16 mouse cellular contexts compared by ENCODE assay signal in the genomic region with DNA sequence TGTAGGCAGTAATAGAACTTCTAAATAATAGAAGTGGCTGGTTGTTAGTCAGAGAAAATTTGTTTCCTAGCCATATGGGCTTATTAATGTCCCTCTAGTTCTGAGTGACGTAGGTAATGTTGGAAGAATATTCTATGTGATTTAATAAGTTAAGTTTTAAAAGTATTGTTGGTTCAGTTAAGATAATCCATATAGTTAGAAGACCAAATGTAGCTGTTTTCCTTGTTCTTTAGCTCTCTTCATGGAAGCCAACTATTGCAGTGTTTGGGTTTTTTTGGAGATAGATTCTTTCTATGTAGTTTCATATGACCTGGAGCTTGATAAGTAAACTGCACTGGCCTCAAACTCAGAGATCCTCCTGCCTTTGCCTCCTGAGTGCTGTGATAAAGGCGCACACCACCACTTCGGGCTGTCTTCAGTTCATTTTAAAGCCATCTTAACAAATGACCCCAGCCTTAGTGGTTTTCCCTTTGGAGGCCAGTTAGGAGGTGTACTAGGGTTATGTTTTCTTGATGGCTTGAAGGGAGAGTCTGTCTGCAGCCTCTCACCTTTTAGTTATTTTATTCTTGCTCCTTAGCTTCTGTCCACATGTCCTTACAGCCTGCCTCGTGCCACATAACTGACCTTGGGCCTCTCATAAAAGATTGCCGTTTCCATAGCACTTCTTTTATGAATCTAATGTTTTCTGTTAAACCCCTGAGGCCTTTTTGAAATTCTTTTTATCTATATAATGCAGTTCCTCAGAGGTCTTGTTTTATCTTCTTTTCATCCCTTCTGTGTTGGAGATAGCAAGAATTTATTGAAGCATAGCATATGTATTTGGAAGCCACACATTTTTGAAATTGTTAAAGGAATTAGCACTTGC. TPM values are rescaled to one million over a fixed set of nuclear protein-coding genes. Genes with fewer than 3 reads are reported as not detected.
DNase-seq lines count a peak whose midpoint lies in the region; ATAC-seq lines count a peak whose summit lies in the region.
"Had no signal": no experiment of that assay in that cellular context is flagged by ENCODE, and none has a peak within 500 bp of the region (broad histone marks: within the 10 kb centered on the region; RNA-seq: fewer than 3 reads in every experiment).

No protein-coding gene starts in this region.

- H3K9me3 ChIP-seq in heart, embryonic 13.5 days = no peaks in the 10 kb centered on the region
- H3K9me3 ChIP-seq in embryonic facial prominence, embryonic 14.5 days (ENCODE audit: control insufficient read depth, low read length) = no peaks in the 10 kb centered on the region
- no peaks in the 10 kb centered on the region for H3K9me3 ChIP-seq in liver, embryonic 16.5 days (replicated peaks; ENCODE audit: control insufficient read depth, low read length)
- H3K9me3 ChIP-seq: megakaryocyte, embryonic 14.5 days; neural tube, embryonic 12.5 days had no signal

- H3K27ac ChIP-seq in heart, embryonic 13.5 days (replicated peaks) = peak overlapping the region; percentile 33; the same call in 1 of the 2 replicates
- H3K27ac ChIP-seq in embryonic facial prominence, embryonic 14.5 days (replicated peaks; ENCODE audit: low read depth, low read length) = peak overlapping the region; percentile 22; the same call in 1 of the 2 replicates
- peak overlapping the region; percentile 80 for H3K27ac ChIP-seq in liver, embryonic 16.5 days (ENCODE audit: low read length)
- H3K27ac ChIP-seq: neural tube, embryonic 12.5 days had no signal

- peaks cover 34% of the 10 kb centered on the region for H3K36me3 ChIP-seq in heart, embryonic 13.5 days
- H3K36me3 ChIP-seq in embryonic facial prominence, embryonic 14.5 days (ENCODE audit: control insufficient read depth, insufficient read depth, low read length) = peaks cover 28% of the 10 kb centered on the region
- peaks cover 10% of the 10 kb centered on the region for H3K36me3 ChIP-seq in liver, embryonic 16.5 days (ENCODE audit: control insufficient read depth, insufficient read depth)

- WGBS in heart, embryonic 13.5 days = 45% methylated on average over 5 of the region's 5 CpGs
- WGBS in embryonic facial prominence, embryonic 14.5 days = 69% methylated on average over 5 of the region's 5 CpGs
- 24% methylated on average over 5 of the region's 5 CpGs for WGBS in liver, embryonic 16.5 days (ENCODE audit: insufficient replicate concordance)

- H3K4me2 ChIP-seq in heart, embryonic 13.5 days = no peak overlapping the region
- H3K4me2 ChIP-seq in embryonic facial prominence, embryonic 14.5 days (ENCODE audit: low read depth, low read length) = no peak overlapping the region
- H3K4me2 ChIP-seq in liver, embryonic 16.5 days (ENCODE audit: low read depth, low read length) = peak overlapping the region; percentile 66
- H3K4me2 ChIP-seq: neural tube, embryonic 12.5 days had no signal

- no peak for DNase-seq in heart, postnatal 4 days
- DNase-seq in Muller cell, postnatal 12 days (ENCODE audit: inconsistent ontology term) = peak; percentile 45
- DNase-seq in embryonic facial prominence, embryonic 14.5 days (ENCODE audit: low spot score) = no peak
- DNase-seq in kidney, postnatal 4 days = no peak
- no peak for DNase-seq in lung, postnatal 14 days
- no peak for DNase-seq in gastrocnemius, adult 18-20 months (ENCODE audit: low spot score)
- DNase-seq: adrenal gland, postnatal 14 days; cerebellum, adult 11 months; heart, adult 18-20 months; heart, postnatal 36 days; kidney, adult 2 months had no signal

- peaks cover 41% of the 10 kb centered on the region for H3K4me1 ChIP-seq in heart, embryonic 13.5 days
- H3K4me1 ChIP-seq in embryonic facial prominence, embryonic 14.5 days (ENCODE audit: control insufficient read depth, insufficient read depth, low read length) = 0 out of 2 replicates have a peak, but pooled peaks cover 5% of the 10 kb centered on the region
- H3K4me1 ChIP-seq in liver, embryonic 16.5 days (ENCODE audit: control insufficient read depth, low read depth, low read length) = peaks cover 35% of the 10 kb centered on the region

- no peak for ATAC-seq in heart, embryonic 13.5 days (ENCODE audit: extremely low read depth, insufficient number of reproducible peaks, low FRiP score, low TSS enrichment)
- no peak for ATAC-seq in embryonic facial prominence, embryonic 14.5 days (ENCODE audit: low read depth)
- peak; percentile 66 for ATAC-seq in liver, embryonic 16.5 days (ENCODE audit: low read depth)

- no peaks in the 10 kb centered on the region for H3K27me3 ChIP-seq in heart, embryonic 13.5 days (replicated peaks)
- no peaks in the 10 kb centered on the region for H3K27me3 ChIP-seq in embryonic facial prominence, embryonic 14.5 days (replicated peaks; ENCODE audit: control insufficient read depth, insufficient read depth, low read length)
- H3K27me3 ChIP-seq in liver, embryonic 16.5 days (ENCODE audit: control insufficient read depth, insufficient read depth, low read depth, low read length) = no peaks in the 10 kb centered on the region
- H3K27me3 ChIP-seq: megakaryocyte, embryonic 14.5 days; neural tube, embryonic 12.5 days had no signal

- H3K9ac ChIP-seq in heart, embryonic 13.5 days = no peak overlapping the region
- H3K9ac ChIP-seq in embryonic facial prominence, embryonic 14.5 days (ENCODE audit: low read depth, low read length) = no peak overlapping the region
- peak overlapping the region; percentile 59 for H3K9ac ChIP-seq in liver, embryonic 16.5 days (ENCODE audit: low read depth, low read length)
- H3K9ac ChIP-seq: neural tube, embryonic 12.5 days had no signal

- no peak overlapping the region for H3K4me3 ChIP-seq in heart, embryonic 13.5 days
- H3K4me3 ChIP-seq in embryonic facial prominence, embryonic 14.5 days (ENCODE audit: low read depth, low read length) = no peak overlapping the region
- H3K4me3 ChIP-seq in liver, embryonic 16.5 days (ENCODE audit: low read depth, low read length) = peak overlapping the region; percentile 25
- H3K4me3 ChIP-seq: neural tube, embryonic 12.5 days had no signal

RNA-seq across cellular contexts. Expression of a gene that starts 19.1 kb away (rescaled TPM):
- polyA plus RNA-seq in heart, embryonic 13.5 days (2015; fragmentation: Nextera tagmentation; extraction: Ambion mirVana) = 0.78 and 1.3 TPM in 2 replicates
- total RNA-seq in heart, postnatal 4 days (2021) = under 1 TPM in 1 of 2 experiments, not detected in 1; 0.91 TPM
- polyA plus RNA-seq in embryonic facial prominence, embryonic 14.5 days (2014; fragmentation: Nextera tagmentation; extraction: Ambion mirVana) = 2.1 and 2.9 TPM in 2 replicates
- 1.1 and 1.4 TPM in 2 replicates for polyA plus RNA-seq in liver, embryonic 16.5 days (2015; fragmentation: Nextera tagmentation; extraction: Ambion mirVana)
- total RNA-seq in gastrocnemius, adult 18-20 months (2021) = under 1 TPM; 0.76 to 0.78 TPM
- total RNA-seq: liver, adult 2 months had no signal
- polyA plus RNA-seq: kidney, adult 2 months; liver, adult 2 months had no signal

RNA-seq across cellular contexts. Expression of a gene that starts 19.5 kb away (rescaled TPM):
- 60.1 and 63.0 TPM in 2 replicates for polyA plus RNA-seq in heart, embryonic 13.5 days (2015; fragmentation: Nextera tagmentation; extraction: Ambion mirVana)
- 10 to 100 TPM; 88.7 to 89.1 TPM for total RNA-seq in heart, postnatal 4 days (2021)
- polyA plus RNA-seq in embryonic facial prominence, embryonic 14.5 days (2014; fragmentation: Nextera tagmentation; extraction: Ambion mirVana) = 115 and 118 TPM in 2 replicates
- 38.1 and 41.1 TPM in 2 replicates for polyA plus RNA-seq in liver, embryonic 16.5 days (2015; fragmentation: Nextera tagmentation; extraction: Ambion mirVana)
- 10 to 100 TPM; 70.2 to 77.9 TPM for total RNA-seq in gastrocnemius, adult 18-20 months (2021)

Comparison
In these comparisons a context has a peak if more than half of its experiments do, and no peak if none do; other contexts are left out.
1. H3K27ac ChIP-seq: peak in every context shown above with its lines; median percentile 80 in liver, embryonic 16.5 days; 33 in heart, embryonic 13.5 days; 22 in embryonic facial prominence, embryonic 14.5 days.